Mouse (Mus musculus) cortical plate, adult 2 months (tissue): ENCODE results near the gene Uba3.

Experiments used
- CTCF ChIP-seq: fragments of 200-500 bp; IDR thresholded peaks from 2 replicates; pipeline ENCODE4 v1.5.1; 2011; ENCODE audit warnings: mild to moderate bottlenecking, control low read depth, low read length; ENCODE audit not compliant: insufficient read depth; ENCODE audit errors: extremely low read depth
- POLR2A ChIP-seq: fragments of 200-500 bp; IDR thresholded peaks from 2 replicates; pipeline ENCODE4 v1.6.1; 2011; ENCODE audit warnings: mild to moderate bottlenecking, low read length, control low read depth; ENCODE audit not compliant: insufficient read depth; ENCODE audit errors: extremely low read depth

GRCm38 (mm10) chr6:97149721-97150120 is 55.7 kb downstream of the Uba3 start:
- TF ChIP-seq POLR2A, result no peak
- no peak for TF ChIP-seq CTCF
